Mouse (Mus musculus) hindbrain, embryonic 16.5 days (tissue): ENCODE results near the gene Mtus2. TPM values are rescaled to one million over a fixed set of nuclear protein-coding genes. Genes with fewer than 3 reads are reported as not detected.

Experiments used
- ATAC-seq: fragments of 200-750 bp; cut with Nextera tagmentation; 2 replicates; pipeline ENCODE4 v1.8.0; 2017; ENCODE audit warnings: moderate TSS enrichment, moderate library complexity
- H3K27ac ChIP-seq: fragments of 300-500 bp; sonication (generic); 2 replicates; pipeline ENCODE4 v1.5.1; 2014; ENCODE audit warnings: low read depth, mild to moderate bottlenecking, control low read depth, low read length, moderate library complexity
- H3K27me3 ChIP-seq: fragments of 300-500 bp; sonication (generic); replicated peaks from 2 replicates; pipeline ENCODE4 v1.6.1; 2014; ENCODE audit warnings: low read length; ENCODE audit not compliant: control insufficient read depth, insufficient read depth
- H3K36me3 ChIP-seq: fragments of 300-500 bp; sonication (generic); 2 replicates; pipeline ENCODE4 v1.6.1; 2014; ENCODE audit warnings: mild to moderate bottlenecking, low read length, moderate library complexity, mixed read lengths; ENCODE audit not compliant: control insufficient read depth, insufficient read depth
- H3K4me1 ChIP-seq: fragments of 300-500 bp; sonication (generic); 2 replicates; pipeline ENCODE4 v1.6.1; 2014; ENCODE audit warnings: low read depth, low read length; ENCODE audit not compliant: control insufficient read depth, insufficient read depth
- H3K4me2 ChIP-seq: fragments of 300-500 bp; sonication (generic); 2 replicates; pipeline ENCODE4 v1.6.1; 2014; ENCODE audit warnings: mild to moderate bottlenecking, low read length, control low read depth, moderate library complexity
- H3K4me3 ChIP-seq: fragments of 300-500 bp; sonication (generic); 2 replicates; pipeline ENCODE4 v1.5.1; 2014; ENCODE audit warnings: mild to moderate bottlenecking, low read length, control low read depth, moderate library complexity
- H3K9ac ChIP-seq: fragments of 300-500 bp; sonication (generic); 2 replicates; pipeline ENCODE4 v1.6.1; 2014; ENCODE audit warnings: low read depth, mild to moderate bottlenecking, control low read depth, low read length, moderate library complexity
- H3K9me3 ChIP-seq: fragments of 300-500 bp; sonication (generic); 2 replicates; pipeline ENCODE4 v1.6.1; 2014; ENCODE audit warnings: mild to moderate bottlenecking, low read length, moderate library complexity; ENCODE audit not compliant: control insufficient read depth
- WGBS: fragments of 180-500 bp; shearing (Covaris S2); extraction: QIAGEN DNeasy Blood & Tissue Kit; methylation state at CpG from one replicate; pipeline ENCODE4 v1.1.7; 2014; 5-methylcytosine and 5-hydroxymethylcytosine counted together
- polyA plus RNA-seq: library from polyadenylated mRNA; unstranded; fragments of >200 nt; fragmentation: Nextera tagmentation; extraction: Ambion mirVana; gene quantifications from 2 replicates; pipeline ENCODE4 v1.2.1, GENCODE M21; 2015

Gene Mtus2
- polyA plus RNA-seq, 1 experiment from 2014 or later: 34.8 TPM

- H3K4me2 ChIP-seq: no peak overlapping the region
- WGBS: 10% methylated on average over 9 of the region's 9 CpGs
Observed at GRCm38 (mm10) chr5:148071800-148072199, 114.7 kb downstream of the Mtus2 start.

GRCm38 (mm10) chr5:148073461-148073860, 116.3 kb downstream of the Mtus2 start:
- no peaks in the 10 kb centered on the region for H3K4me1 ChIP-seq
- H3K36me3 ChIP-seq: 0 out of 2 replicates have a peak, but pooled peaks cover 3% of the 10 kb centered on the region
- no peak overlapping the region for H3K4me2 ChIP-seq
- H3K27me3 ChIP-seq: no peaks in the 10 kb centered on the region
- H3K27ac ChIP-seq: no peak overlapping the region
- H3K9ac ChIP-seq: no peak overlapping the region
- H3K9me3 ChIP-seq: no peaks in the 10 kb centered on the region
- H3K4me3 ChIP-seq: no peak overlapping the region
- WGBS: 94% methylated on average over 5 of the region's 5 CpGs
- ATAC-seq: no peak

More at GRCm38 (mm10) chr5:148071800-148072199, 114.7 kb downstream of the Mtus2 start:
- Histone ChIP-seq H3K27me3 (no peaks in the 10 kb centered on the region), H3K9me3 (no peaks in the 10 kb centered on the region), H3K4me1 (no peaks in the 10 kb centered on the region; the same call in 1 of the 2 replicates), H3K36me3 (no peaks in the 10 kb centered on the region), H3K9ac (no peak overlapping the region), H3K4me3 (no peak overlapping the region), H3K27ac (no peak overlapping the region)
- no peak for ATAC-seq

- H3K27ac ChIP-seq: no peak overlapping the region
- ATAC-seq: no peak
- no peak overlapping the region for H3K4me3 ChIP-seq
- no peaks in the 10 kb centered on the region for H3K27me3 ChIP-seq
- no peak overlapping the region for H3K9ac ChIP-seq
- 0 out of 2 replicates have a peak, but pooled peaks cover 5% of the 10 kb centered on the region for H3K36me3 ChIP-seq
- 89% methylated on average over 3 of the region's 3 CpGs for WGBS
- H3K4me1 ChIP-seq: no peaks in the 10 kb centered on the region
- peaks cover 4% of the 10 kb centered on the region for H3K9me3 ChIP-seq
- no peak overlapping the region for H3K4me2 ChIP-seq
Observed at GRCm38 (mm10) chr5:148079732-148080131, 122.6 kb downstream of the Mtus2 start.

GRCm38 (mm10) chr5:148083541-148083940, 126.4 kb downstream of the Mtus2 start:
- WGBS: 95% methylated on average over 1 of the region's 1 CpGs
- H3K4me2 ChIP-seq: no peak overlapping the region
- H3K9ac ChIP-seq: no peak overlapping the region
- H3K9me3 ChIP-seq: peaks cover 4% of the 10 kb centered on the region
- ATAC-seq: no peak
- no peak overlapping the region for H3K27ac ChIP-seq
- H3K4me3 ChIP-seq: no peak overlapping the region
- 0 out of 2 replicates have a peak, but pooled peaks cover 3% of the 10 kb centered on the region for H3K36me3 ChIP-seq
- no peaks in the 10 kb centered on the region for H3K4me1 ChIP-seq
- H3K27me3 ChIP-seq: no peaks in the 10 kb centered on the region

GRCm38 (mm10) chr5:148084766-148085165, 127.6 kb downstream of the Mtus2 start:
- WGBS: 89% methylated on average over 5 of the region's 5 CpGs
- no peak for ATAC-seq
- Histone ChIP-seq H3K27ac (no peak overlapping the region), H3K9ac (no peak overlapping the region), H3K4me3 (no peak overlapping the region), H3K27me3 (no peaks in the 10 kb centered on the region), H3K4me1 (no peaks in the 10 kb centered on the region), H3K4me2 (no peak overlapping the region), H3K9me3 (peaks cover 4% of the 10 kb centered on the region), H3K36me3 (0 out of 2 replicates have a peak, but pooled peaks cover 3% of the 10 kb centered on the region)

- 60% methylated on average over 3 of the region's 3 CpGs for WGBS
- no peak for ATAC-seq
- peaks cover 2% of the 10 kb centered on the region; the same call in 1 of the 2 replicates for H3K9me3 ChIP-seq
- H3K4me3 ChIP-seq: no peak overlapping the region
- H3K27me3 ChIP-seq: no peaks in the 10 kb centered on the region
- H3K4me2 ChIP-seq: no peak overlapping the region
- H3K9ac ChIP-seq: no peak overlapping the region
- H3K27ac ChIP-seq: no peak overlapping the region
- no peaks in the 10 kb centered on the region; the same call in 1 of the 2 replicates for H3K4me1 ChIP-seq
- 0 out of 2 replicates have a peak, but pooled peaks cover 3% of the 10 kb centered on the region for H3K36me3 ChIP-seq
Observed at GRCm38 (mm10) chr5:148087796-148088195, 130.7 kb downstream of the Mtus2 start.

- WGBS: 73% methylated on average over 11 of the region's 11 CpGs
- no peak for ATAC-seq
- Histone ChIP-seq H3K4me3 (no peak overlapping the region), H3K36me3 (no peaks in the 10 kb centered on the region), H3K9ac (no peak overlapping the region), H3K4me2 (no peak overlapping the region), H3K4me1 (no peaks in the 10 kb centered on the region; the same call in 1 of the 2 replicates), H3K27me3 (no peaks in the 10 kb centered on the region), H3K9me3 (no peaks in the 10 kb centered on the region), H3K27ac (no peak overlapping the region)
Observed at GRCm38 (mm10) chr5:148090191-148090821, 133.2 kb downstream of the Mtus2 start.

GRCm38 (mm10) chr5:148094640-148095039, 137.5 kb downstream of the Mtus2 start:
- Histone ChIP-seq H3K27me3 (no peaks in the 10 kb centered on the region), H3K4me3 (no peak overlapping the region), H3K27ac (0 out of 2 replicates have a peak overlapping the region, but pooled peaks have one; percentile 34), H3K9me3 (no peaks in the 10 kb centered on the region), H3K9ac (no peak overlapping the region), H3K36me3 (no peaks in the 10 kb centered on the region), H3K4me1 (no peaks in the 10 kb centered on the region; the same call in 1 of the 2 replicates), H3K4me2 (peak overlapping the region; percentile 12; the same call in 1 of the 2 replicates)
- peak; percentile 52; the same call in 1 of the 2 replicates for ATAC-seq
- whole genome bisulfite sequencing: 44% methylated on average over 10 of the region's 10 CpGs

GRCm38 (mm10) chr5:148099356-148099755, 142.2 kb downstream of the Mtus2 start:
- H3K4me1 ChIP-seq: no peaks in the 10 kb centered on the region
- no peaks in the 10 kb centered on the region for H3K36me3 ChIP-seq
- H3K4me3 ChIP-seq: no peak overlapping the region
- H3K9ac ChIP-seq: no peak overlapping the region
- ATAC-seq: no peak
- H3K27me3 ChIP-seq: no peaks in the 10 kb centered on the region
- H3K9me3 ChIP-seq: no peaks in the 10 kb centered on the region
- H3K27ac ChIP-seq: no peak overlapping the region
- H3K4me2 ChIP-seq: no peak overlapping the region
- whole genome bisulfite sequencing: 92% methylated on average over 9 of the region's 9 CpGs
